Mouse (Mus musculus): ENCODE measurements at regions not wholly inside any gene's neighbourhood (a gene's known extent, or its start where the extent isn't known, plus 50 kb on each side); places are given as distances from the start of the nearest gene placed in this dataset.

DNA sequence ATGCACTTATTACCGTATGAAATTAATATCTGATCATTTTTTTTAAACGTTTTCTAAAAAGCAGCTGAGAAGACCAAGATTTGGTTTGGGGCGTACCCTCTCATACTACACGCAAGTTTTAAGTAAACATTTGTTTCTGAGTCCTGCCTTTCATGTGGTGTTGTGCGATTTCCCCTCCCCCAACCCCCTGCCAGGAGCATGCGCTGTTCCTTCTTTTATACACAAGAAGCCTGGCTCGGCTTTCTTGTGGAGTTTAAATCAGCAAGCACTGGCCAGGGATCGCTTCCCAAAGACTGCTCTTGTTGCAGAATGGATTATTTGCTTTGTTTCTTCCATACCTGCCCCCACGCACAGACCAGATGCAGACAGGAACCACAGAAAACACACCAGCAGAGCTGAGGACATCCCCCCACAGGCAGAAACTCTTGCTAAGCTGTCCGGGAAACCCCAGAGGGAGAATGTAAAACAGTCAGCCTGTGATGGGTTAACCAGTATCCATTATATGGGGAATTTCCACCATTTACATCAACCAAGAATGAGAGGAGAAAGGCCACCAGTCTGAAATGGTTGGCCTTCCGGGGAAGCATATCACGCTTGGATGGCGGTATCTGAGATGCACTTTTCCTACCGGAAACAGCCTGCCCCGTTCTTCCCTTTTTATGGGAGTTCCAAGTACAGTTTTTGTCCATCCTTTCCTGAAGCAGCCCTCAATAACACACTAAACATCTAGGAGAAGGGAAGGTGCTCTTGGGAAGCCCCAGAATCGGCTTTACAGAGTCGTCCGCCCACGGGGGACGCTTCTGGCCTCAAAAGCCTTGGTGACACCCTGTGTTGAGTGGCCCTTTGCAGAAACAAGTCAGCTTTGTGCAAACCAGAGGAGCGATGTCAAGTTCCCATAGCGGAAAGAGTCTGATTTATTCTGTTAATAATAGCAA is 91.3 kb downstream of the Tomm20 start:
- DNase-seq, result peak; percentile 75

DNA sequence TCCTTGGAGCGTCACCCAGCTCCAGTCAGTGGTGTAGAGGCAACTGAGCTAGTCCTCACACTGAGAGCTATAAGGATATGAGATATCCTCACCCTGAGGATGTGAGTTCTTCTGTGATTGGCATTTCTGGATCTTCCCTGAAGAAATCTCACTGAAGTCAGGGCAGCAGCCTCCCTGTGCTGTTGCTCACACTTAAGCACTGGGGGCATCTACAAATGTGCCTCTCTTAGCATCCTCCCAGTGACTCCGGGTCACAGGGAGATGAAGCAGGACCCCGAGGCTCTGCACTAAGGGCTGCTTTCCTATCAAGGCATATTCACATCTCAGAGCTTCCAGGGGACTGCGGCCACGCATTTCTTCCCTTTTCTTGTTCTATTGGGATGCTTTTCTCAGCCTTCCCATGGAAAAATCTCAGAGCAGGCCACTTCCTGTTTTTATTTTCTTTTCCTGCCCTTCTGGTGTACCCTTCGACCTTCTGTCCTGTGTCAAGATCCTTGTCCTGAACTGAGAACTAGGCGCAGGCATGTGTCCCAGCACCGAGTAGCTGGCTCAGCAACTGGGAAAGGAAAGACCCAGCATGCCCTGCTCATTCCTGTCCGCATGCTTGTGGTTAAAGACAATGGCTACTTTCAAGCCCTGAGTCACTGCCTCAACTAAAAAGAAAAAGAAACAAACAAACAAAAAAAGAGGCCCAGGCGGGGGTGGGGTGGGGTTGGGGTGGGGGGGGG is 92.8 kb downstream of the Tomm20 start:
- DNase-seq, result no peak

DNA sequence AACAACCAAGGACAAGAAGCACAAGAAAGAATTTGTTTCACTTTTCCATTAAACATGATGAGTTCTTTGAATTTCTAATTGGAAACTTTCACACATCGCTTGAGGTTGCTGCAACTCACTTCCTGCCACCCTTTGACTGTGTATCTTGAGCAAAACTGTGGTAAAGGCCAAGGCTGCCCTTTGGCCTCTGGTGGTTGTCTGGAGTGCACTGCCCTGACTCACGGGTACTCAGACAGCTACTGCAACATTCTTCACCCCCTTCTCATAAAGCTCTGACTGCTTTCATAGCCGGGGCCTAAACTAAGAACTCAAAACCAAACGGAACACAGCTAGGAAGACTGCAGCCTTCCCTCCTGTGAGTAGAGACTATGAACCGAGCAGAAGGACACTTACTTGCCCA is 93.5 kb downstream of the Tomm20 start:
- DNase-seq, result no peak

DNA sequence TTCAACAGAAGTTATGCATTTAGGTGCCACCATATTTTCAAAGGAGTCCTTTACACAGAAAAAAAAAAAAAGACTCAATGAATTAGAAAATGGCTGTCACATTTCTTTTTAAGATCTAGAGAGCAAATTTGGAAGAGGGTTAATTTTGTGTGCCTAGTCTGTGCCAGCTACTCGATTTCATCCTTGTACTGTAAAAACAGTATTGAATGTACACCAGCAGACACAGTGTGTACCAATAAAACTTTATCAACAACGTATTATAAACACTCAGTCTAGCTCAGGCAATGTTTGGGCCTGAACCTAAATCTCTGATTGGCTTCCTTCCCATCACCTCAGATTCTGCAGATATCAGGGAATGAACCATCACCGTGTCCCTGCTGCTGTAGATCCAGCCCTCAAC is 93.9 kb downstream of the Tomm20 start:
- no peak for DNase-seq

DNA sequence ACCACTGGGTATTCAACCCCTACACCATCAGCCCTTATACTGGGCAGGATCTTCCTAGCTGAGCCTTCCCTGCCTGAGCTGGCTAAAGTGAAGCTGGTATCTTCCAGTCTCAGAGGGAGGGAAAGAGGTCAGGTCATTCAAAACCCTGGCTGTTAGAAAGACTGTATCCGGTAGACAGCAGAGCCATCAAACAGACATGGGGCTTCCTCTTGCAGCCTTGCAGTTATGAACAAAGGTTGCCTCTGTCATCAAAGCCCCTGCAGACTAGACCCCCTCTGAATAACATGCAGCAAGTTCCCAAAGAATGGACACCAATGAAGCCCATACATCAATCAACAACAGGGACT is 95.5 kb downstream of the Tomm20 start:
- no peak for DNase-seq

DNA sequence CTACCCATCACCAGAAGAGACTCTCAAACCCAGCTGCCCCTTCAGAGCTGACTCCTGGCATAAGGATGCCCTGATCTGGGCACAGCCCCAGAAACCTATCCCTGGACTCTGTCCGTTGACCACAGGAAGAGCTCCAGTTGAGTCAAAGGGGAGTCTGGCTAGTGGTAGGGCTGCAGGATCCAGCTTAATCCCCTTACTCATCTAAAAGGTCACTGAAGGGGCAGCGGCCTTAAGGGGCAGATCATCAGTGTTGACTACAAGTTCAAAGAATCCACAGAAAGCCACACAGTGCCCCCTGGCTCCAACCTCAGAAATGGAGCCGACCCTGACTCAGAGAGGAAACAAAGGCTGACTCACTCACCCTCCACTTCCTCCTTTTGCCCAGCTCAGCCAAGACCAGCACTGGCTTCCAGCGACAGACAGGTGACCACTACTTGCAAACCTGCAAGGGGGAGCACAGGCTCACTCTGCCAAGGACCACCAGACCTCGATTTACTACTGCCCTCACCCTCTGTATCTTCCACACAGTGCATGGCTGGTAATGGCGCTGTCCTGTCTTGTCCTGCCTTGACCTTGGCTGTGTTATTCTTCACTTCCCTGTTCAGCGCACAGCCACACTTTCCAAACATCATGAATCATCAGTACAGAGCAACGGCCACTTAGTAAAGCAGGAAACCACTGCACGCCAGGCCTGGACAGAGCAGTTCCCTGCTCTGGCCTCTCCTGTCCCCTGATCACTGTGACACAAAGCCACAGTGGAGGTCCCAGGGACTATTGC is 96.0 kb downstream of the Tomm20 start:
- DNase-seq, result peak; percentile 67

DNA sequence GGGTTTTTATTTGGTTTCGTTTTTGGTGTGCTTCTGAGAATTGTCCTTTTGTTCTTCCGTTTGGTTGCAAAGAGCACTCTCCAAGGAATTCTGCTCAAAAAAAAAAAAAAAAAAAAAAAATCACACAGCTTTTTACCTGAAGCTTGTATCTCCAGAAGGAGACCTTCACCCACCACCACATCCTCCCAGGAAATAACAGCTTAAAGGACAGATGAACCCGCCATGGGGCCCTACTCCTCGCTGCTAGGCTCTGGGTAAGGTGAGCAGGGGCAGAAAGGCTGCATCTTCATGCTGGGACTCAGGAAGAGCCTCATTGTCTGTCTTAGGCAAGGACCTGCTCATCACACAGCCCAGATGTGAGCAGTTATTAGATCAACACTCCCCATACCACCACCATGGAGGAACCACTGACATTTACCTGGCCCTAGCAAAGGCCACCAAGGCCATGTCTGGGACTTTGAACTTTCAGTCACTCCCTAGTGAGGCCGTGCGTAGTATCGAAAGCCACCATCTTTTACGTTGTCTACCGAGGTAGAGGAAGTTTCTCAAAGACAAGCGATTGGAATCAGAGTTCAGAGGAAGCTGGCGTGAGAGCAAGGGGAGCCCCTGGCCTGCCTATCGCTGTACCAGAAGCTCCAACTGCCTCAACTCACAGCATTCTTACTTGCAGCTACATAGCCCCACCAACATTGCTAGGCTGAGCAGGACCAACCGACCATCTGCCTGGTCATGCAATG is 97.1 kb downstream of the Tomm20 start:
- peak; percentile 67 for DNase-seq

DNA sequence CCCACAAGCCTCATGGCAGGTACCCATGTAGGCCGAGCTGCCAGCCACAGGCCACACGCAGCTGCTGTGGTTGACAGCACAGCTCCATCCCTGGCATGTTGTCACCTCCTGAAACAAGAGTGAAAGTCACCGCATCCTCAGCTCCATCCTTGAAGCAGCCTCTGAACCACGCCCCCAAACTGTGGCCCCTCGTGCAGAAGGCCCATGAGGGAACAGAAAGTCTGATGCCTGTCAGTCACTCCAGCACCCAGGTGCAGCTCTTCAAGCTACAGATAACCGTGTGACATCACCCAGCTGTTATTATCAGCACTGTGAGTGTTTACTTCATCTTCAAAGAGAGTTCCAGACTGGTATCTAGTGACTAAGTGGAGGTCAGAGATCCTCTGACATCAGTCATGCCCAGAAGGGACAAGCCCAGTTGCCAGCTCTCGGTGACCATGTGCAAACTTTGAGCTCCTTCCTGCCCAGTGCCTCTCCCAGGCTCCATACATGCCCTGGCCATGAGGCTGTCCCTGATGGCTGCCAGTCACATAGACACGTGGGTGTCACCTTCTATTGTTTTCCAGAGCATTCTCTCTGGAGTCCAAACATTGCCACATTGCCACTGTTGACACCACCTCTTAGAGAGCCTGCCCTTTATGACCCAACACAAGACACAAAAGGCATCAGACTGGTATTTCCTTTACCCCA is 97.8 kb downstream of the Tomm20 start:
- peak; percentile 92 for DNase-seq

DNA sequence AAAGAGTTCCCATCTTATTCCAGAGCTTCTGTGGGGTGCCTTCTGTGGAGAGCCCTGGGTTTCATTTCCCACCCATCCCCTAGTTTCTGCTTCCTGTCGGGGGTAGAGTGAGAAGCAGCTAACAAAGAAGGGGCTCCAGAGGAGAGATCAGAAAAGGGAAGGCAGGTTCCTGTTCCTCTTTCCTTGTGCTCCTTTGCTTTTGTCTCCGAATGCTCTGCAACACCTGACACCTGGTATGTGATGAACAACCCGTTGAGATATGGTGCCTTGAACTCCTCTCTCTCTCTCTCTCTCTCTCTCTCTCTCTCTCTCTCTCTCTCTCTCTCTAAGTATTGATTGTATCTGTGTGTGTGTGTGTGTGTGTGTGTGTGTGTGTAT is 99.5 kb downstream of the Tomm20 start:
- no peak for DNase-seq

DNA sequence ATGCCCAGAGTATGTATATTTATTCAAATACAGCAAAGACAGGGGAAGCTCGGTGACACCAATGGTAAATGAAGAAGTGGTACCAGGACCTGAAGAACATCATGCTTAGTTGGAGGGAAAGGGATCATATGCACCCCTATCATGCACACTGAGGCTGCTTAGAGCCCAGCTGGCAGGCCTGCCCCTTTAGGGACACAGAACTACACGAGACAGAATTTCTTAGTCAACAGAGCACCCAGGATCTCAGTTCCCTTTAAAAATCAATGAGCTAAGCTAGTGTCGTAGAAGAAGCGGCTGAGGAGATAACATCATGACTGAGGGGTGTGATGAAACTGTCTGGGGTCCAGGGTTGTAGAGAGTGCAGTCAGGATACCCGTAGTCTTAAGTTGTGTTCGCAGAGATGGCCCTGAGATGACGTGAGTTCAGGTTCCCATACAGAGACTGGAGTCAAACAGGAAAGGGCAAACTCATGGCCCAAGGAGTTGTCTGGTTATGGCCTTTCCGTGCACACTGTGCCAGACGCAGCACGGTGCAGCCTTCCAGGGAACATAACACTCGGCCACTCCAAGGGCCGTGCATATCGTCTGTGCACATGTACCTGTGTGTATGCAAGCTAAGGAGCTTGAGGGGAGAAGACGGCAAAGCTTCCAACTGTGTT is 100.0 kb downstream of the Tomm20 start:
- peak; percentile 49 for DNase-seq

DNA sequence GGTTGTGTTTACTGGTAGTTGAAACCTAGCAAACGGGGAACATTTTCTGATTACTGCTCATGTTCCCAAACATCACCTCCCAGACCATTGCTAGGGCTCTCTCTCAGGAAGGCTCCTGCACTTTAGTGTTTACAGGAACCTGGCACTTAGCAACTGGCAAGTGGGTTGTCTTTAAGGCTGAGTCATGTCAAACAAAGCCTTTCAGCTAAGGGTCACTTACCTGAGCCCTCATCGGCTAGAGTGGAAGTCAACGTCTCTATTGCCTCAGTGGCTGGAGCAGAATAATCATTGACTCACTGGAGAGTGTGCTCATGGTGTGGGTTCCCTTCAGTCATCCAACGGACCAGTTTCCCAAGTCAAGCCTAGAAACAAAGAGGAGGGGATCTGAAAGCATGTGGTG is 101.0 kb downstream of the Tomm20 start:
- DNase-seq, result no peak

DNA sequence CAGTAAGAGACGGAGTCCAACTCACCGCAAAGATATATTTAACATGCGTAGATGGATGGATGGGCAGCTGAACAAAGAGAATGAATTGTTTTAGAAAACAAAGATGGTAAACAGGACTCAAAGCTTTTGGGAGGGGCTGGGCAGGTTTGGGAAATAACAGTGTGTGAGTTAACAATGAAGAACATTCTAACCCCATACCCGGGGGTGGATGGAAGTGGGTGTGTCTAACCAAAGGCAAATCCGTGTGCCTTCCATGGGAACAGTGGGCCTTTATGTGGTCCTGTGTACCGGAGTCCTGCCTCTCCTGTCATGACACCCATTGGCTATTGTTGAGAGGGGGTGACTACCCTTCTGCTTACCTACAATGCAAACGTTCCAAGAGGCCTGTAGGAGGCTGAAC is 104.5 kb downstream of the Tomm20 start:
- no peak for DNase-seq

DNA sequence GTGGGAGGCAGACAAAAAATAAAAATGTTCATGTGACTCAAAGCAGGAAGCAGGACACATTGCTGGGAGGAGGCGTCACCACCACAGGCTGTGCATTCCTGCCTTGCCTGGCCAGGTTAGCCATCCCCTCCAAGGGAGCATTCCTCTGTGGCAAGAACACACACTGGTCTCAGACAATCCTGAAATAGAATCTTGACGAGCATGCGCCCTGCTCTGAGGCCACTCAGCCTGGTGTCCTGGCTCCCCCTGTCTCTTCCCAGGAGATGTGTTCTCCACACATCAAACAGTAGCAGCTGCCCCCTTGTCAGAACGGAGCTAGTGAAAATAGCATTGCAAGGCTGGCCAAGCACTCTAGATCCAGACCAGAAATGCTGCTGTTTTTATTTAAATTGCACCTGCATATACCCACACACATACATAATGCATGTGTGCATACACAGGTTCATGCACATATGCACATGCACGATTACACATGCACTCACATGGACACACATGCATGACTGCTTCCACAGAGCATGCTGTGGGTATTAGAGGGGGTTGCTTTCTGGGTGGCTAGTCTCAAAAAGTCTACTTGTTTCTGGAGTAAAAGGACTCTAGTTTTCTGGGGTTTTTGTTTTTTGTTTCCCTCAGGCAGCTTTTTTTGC is 105.8 kb downstream of the Tomm20 start:
- DNase-seq, result peak; percentile 49

DNA sequence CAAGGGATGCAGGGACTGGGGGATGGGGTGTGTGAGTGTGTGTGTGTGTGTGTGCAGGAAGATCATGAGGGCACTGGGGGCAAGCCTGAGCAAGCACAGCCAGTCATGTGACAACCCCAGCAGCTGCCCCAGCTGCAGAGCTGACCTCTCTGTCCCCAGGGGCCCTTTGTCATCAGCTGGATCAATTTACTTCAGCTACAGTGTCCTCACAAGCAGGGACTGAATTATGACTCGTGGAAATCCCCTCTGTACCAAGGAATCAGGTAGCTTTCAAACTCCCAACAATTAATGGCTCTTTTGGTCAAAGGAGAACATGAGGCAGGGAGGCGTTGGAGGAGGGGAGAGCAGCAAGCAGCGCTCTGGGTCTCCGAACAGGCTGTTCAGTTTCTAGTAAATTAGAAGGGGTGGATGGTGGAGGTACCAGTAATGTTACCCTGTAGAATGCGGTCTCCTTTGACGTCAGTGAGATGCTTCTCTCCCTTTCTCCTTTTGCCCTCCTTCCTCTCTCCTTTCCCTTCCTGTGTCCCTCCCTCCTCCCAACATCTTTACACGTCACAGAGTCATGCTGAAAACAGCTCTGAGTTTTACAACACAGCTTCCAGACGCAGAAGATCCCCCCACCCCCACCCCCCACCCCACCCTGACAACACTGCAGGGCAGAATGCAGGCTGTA is 106.5 kb downstream of the Tomm20 start:
- no peak for DNase-seq

DNA sequence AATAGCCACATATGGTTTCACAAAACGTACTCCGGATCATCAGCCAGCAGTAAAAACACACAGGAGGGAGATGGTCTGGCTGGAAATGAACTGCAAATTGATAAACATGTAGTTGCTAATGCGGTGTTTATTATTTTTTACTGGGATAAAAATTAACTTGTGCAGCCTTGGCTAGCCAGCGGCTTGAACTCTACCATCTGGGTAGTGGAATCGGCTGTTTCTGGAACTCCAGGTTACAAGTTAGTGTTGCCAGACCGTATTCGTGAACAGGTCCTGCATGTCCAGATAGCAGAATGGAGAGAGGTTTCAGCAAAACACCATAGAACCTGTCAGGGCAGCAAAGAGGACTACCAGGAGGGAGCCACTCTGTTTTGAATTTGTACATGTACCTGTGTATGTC is 107.4 kb downstream of the Tomm20 start:
- DNase-seq, result no peak

DNA sequence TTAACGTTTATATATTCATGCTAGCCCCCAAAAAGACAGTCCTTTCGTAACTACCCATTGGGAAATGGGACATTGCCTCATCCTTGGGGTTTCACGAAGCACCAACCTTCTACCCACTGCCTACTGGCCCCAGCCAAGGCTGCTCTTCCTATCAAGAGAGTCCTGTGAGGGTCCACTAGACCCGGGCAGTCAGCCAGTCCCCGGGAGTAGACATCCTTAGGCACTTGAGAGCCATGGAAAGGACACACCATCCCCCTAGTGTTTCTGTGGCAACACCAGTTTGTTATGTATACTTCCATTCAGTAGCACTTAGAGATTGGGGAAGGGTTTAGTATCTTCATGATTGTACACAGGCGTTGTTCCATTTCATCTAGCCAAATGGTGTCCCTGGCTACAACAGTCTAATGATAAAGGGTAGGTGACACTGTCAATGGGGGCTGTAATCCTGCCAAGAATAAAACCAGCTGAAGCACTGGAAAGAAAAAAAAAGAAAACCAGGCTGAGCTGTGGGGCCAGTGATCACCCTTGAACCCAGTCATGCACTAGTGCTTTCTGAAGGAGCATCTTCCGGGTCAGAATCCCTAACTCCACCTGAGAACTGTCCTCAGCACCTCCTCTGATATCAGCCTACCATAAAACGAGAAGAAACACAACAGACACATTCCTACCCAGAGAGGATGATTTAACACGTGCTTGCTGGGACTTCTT is 108.2 kb downstream of the Tomm20 start:
- peak; percentile 10 for DNase-seq

DNA sequence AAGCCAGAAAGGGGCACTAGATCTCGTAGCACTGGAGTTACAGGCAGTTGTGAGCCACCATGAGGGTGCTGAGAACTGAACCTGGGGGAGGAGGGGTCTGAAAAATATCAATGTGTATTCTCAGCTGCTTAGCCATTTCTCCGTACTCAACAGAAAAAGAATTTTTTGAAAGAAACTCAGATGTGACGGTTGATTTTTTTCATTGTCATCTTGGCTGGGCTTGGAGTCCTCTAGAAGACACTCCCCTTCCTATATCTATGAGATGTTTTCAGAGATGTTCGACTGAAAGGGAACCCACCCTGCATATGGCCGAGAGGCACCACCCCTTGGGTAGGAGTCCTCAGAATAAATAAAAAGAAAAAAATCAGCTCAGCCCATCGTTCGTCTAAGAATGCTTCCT is 110.1 kb downstream of the Tomm20 start:
- peak; percentile 9 for DNase-seq

DNA sequence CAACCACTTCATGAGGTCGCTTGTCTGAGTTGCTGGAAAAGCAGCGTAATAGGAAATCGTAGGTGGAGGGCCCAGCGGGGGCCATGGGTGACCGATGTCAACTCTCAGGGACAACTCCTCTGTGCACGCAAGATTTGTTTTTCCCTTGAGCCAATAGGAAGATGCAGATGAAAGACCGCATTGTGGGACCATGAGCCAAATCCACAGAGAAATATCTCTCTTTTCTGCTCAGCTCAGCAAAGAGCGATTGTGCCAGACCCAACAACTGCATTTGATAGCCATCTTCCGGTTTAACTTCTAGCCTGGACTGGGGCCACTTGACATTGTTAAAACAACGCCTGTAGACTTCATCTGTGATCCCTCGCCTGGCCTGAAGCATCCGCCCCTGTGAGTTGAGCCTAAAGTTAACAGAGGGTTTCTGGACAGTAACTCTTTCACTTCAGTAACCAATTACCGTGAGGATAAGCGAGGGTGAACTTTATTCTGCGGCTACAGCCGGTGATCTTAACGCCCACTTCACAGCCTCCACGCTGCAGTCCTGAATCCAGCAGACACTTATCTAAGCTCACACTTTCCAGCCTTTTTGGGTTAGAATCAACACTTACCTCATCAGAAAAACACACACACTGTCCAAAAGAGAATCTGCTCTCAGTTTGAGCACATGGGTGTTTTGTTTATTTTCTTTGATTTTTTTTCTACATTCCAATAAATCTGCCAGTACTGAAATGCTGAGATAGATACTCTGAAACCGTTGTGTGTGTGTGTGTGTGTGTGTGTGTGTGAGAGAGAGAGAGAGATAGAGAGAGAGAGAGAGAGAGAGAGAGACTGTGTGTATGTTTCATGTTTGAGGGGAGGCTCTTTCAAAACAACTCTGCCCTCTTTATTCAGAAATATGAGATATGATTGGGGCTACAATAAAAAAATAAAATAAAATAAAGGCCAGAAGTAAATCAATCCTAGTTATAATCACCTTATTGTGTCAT is 111.9 kb downstream of the Tomm20 start:
- DNase-seq, result peak; percentile 36

DNA sequence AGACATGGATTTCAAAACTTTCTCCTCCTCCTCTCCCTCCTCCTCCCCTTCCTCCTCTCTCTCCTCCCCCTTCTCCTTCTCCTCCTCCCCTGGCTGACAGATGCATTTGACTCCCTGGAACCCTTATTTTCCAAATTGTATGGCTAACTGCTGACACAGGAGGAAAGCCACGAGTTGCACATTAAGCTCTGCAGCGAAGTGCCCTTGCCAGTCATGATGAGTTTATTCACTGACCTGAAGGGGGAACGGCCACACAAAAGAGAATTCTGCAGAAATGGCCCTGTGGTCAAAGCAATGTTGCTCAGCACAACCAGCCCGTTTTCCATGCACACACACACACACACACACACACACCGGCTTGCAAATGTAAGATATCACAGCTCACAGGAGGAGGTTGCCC is 112.6 kb downstream of the Tomm20 start:
- peak; percentile 44 for DNase-seq

Measured in thymus, postnatal 4 days (tissue).